Mouse (Mus musculus): ENCODE data around the gene Rnf169.

DNA sequence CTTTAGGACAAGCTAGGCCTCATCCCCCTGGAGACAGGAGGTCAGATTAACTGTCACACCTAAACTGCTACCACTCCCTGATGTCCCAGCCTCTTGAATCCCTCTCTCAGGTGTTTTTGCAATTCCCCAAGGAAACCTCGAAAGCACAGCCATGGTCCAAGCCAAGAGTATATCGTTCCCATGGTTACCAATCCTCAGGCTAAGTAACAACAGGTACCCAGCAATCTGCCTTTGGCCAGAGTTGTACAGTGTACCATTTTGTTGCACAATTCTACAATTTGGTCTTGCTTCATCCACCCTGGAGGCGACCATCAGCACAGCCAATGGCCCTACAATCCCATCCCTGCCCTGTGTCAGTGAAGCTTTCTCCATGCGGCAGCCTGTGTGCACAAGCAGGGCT lies 83.3 kb downstream of the Rnf169 start:
- no peak for TF ChIP-seq CTCF (IDR thresholded peaks at IDR 0.05; ENCODE audit: extremely low read depth, insufficient read length, insufficient replicate concordance, low read depth, low read length)
- TF ChIP-seq POLR2A (IDR thresholded peaks at IDR 0.05; ENCODE audit: low read depth, low read length): no peak
